Mouse (Mus musculus) small intestine, adult 2 months (tissue): ENCODE measurements around the gene Aifm3.

ENCODE experiments used
- CTCF ChIP-seq: fragments of 200-500 bp; IDR thresholded peaks from 2 replicates; pipeline ENCODE4 v1.5.1; 2012; ENCODE audit warnings: low read depth, mild to moderate bottlenecking, control low read depth, inconsistent platforms, low read length, moderate library complexity, mixed read lengths; ENCODE audit not compliant: insufficient replicate concordance, insufficient read length; ENCODE audit errors: extremely low read depth
- POLR2A ChIP-seq: fragments of 200-500 bp; IDR thresholded peaks from 2 replicates; pipeline ENCODE4 v1.6.1; 2012; ENCODE audit warnings: low read depth, mild to moderate bottlenecking, control low read depth, inconsistent platforms, low read length, moderate library complexity

- no peak for TF ChIP-seq CTCF
- TF ChIP-seq POLR2A, result no peak
These were observed 14.1 kb upstream of the Aifm3 start for GRCm38 (mm10) chr16:17475326-17475725.
